Mouse (Mus musculus) C2C12 (cell line): ENCODE measurements around the gene Btbd3.

Experiments used
- CTCF ChIP-seq: IDR thresholded peaks from one replicate; pipeline ENCODE4 v1.5.1; 2011; ENCODE audit not compliant: control insufficient read depth, insufficient read depth, insufficient read length
- MAX ChIP-seq: IDR thresholded peaks from one replicate; pipeline ENCODE4 v1.6.1; 2011; ENCODE audit warnings: mild to moderate bottlenecking, control low read depth
- MYOD1 ChIP-seq: IDR thresholded peaks from one replicate; pipeline ENCODE4 v1.6.1; 2011; ENCODE audit warnings: low read depth; ENCODE audit not compliant: control insufficient read depth, insufficient read length

- TF ChIP-seq MYOD1: no peak
- no peak for TF ChIP-seq CTCF
- no peak for TF ChIP-seq MAX
Observed at GRCm38 (mm10) chr2:138266679-138267078, 10.3 kb downstream of the Btbd3 start.
